Mouse (Mus musculus) MEL (cell line): ENCODE results near the gene Guf1. TPM values are rescaled to one million over a fixed set of nuclear protein-coding genes. Genes with fewer than 3 reads are reported as not detected.

Experiments used
- DNase-seq: peaks from one replicate; pipeline ENCODE4 v3.0.0; 2011; ENCODE audit warnings: low read depth, low spot score
- H3K27ac ChIP-seq: 2 replicates; pipeline ENCODE4 v1.5.1; 2012; ENCODE audit warnings: low read depth, mild to moderate bottlenecking, control low read depth, low read length, moderate library complexity; ENCODE audit not compliant: control insufficient read depth
- H3K27me3 ChIP-seq, 2 experiments: fragments of 150-350 bp in 1 of 2; sonication (generic) in 1 of 2; 2 replicates each; pipeline ENCODE4 v1.6.1; 2012; ENCODE audit warnings: low read length in 2 of 2, mild to moderate bottlenecking in 2 of 2, improper control_type of control experiment in 1 of 2, moderate library complexity in 1 of 2; ENCODE audit not compliant: insufficient read depth in 2 of 2, control insufficient read depth in 1 of 2
- H3K36me3 ChIP-seq, 2 experiments: 2 replicates each; pipeline ENCODE4 v1.6.1; 2012 to 2014; ENCODE audit warnings: low read length in 2 of 2, improper control_type of control experiment in 1 of 2, inconsistent platforms in 1 of 2, mild to moderate bottlenecking in 1 of 2; ENCODE audit not compliant: insufficient read depth in 2 of 2, control insufficient read depth in 1 of 2
- H3K4me1 ChIP-seq, 2 experiments: fragments of 150-350 bp in 1 of 2; sonication (generic) in 1 of 2; 2 replicates each; pipeline ENCODE4 v1.6.1; 2012; ENCODE audit warnings: low read length in 2 of 2, improper control_type of control experiment in 1 of 2, mild to moderate bottlenecking in 1 of 2; ENCODE audit not compliant: insufficient read depth in 2 of 2, control insufficient read depth in 1 of 2
- H3K4me3 ChIP-seq, 2 experiments: fragments of 150-350 bp in 1 of 2; sonication (generic) in 1 of 2; 2 replicates each; pipeline ENCODE4 v1.5.1; 2012; ENCODE audit warnings: low read depth in 2 of 2, low read length in 2 of 2, mild to moderate bottlenecking in 2 of 2, moderate library complexity in 2 of 2, control low read depth in 1 of 2, improper control_type of control experiment in 1 of 2; ENCODE audit not compliant: control insufficient read depth in 1 of 2, insufficient read depth in 1 of 2
- H3K79me2 ChIP-seq: 2 replicates; pipeline ENCODE4 v1.6.1; 2012; ENCODE audit warnings: mild to moderate bottlenecking, low read length, moderate library complexity; ENCODE audit not compliant: control insufficient read depth, poor library complexity, insufficient read depth
- H3K9ac ChIP-seq: 2 replicates; pipeline ENCODE4 v1.6.1; 2012; ENCODE audit warnings: low read depth, mild to moderate bottlenecking, control low read depth, low read length, moderate library complexity; ENCODE audit not compliant: control insufficient read depth, poor library complexity, severe bottlenecking
- H3K9me3 ChIP-seq: fragments of 150-350 bp; sonication (generic); replicated peaks from 2 replicates; pipeline ENCODE4 v1.6.1; 2012; ENCODE audit warnings: mild to moderate bottlenecking, low read length, improper control_type of control experiment, moderate library complexity; ENCODE audit not compliant: insufficient read depth
- BHLHE40 ChIP-seq: IDR thresholded peaks from 2 replicates; pipeline ENCODE4 v1.6.1; 2012; ENCODE audit warnings: low read depth, mild to moderate bottlenecking, inconsistent platforms, low read length, improper control_type of control experiment, borderline replicate concordance
- CHD1 ChIP-seq: IDR thresholded peaks from 2 replicates; pipeline ENCODE4 v1.6.1; 2012; ENCODE audit warnings: low read depth, mild to moderate bottlenecking, inconsistent platforms, low read length, improper control_type of control experiment
- CTCF ChIP-seq, 3 experiments: IDR thresholded peaks in 2 of 3; conservative IDR thresholded peaks in 1 of 3; 2 replicates each; pipeline ENCODE4 v1.5.1; 2011 to 2012; ENCODE audit warnings: low read length in 3 of 3, low read depth in 2 of 3, mild to moderate bottlenecking in 2 of 3, improper control_type of control experiment in 1 of 3, inconsistent platforms in 1 of 3, mixed read lengths in 1 of 3, moderate library complexity in 1 of 3; ENCODE audit not compliant: control insufficient read depth in 1 of 3, insufficient read depth in 1 of 3, poor library complexity in 1 of 3, severe bottlenecking in 1 of 3
- E2F4 ChIP-seq: IDR thresholded peaks from 2 replicates; pipeline ENCODE4 v1.6.1; 2011; ENCODE audit warnings: low read depth, low read length, improper control_type of control experiment, borderline replicate concordance
- EP300 ChIP-seq, 2 experiments: IDR thresholded peaks; 2 replicates each; pipeline ENCODE4 v1.6.1; 2011; ENCODE audit warnings: improper control_type of control experiment in 2 of 2, low read length in 2 of 2, low read depth in 1 of 2, mild to moderate bottlenecking in 1 of 2
- GATA1 ChIP-seq: IDR thresholded peaks from 2 replicates; pipeline ENCODE4 v1.6.1; 2011; ENCODE audit warnings: low read depth, low read length, improper control_type of control experiment
- HCFC1 ChIP-seq: IDR thresholded peaks from 2 replicates; pipeline ENCODE4 v1.6.1; 2012; ENCODE audit warnings: low read depth, mild to moderate bottlenecking, inconsistent platforms, low read length, improper control_type of control experiment, moderate library complexity
- KAT2A ChIP-seq: conservative IDR thresholded peaks from 2 replicates; pipeline ENCODE4 v1.6.1; 2012; ENCODE audit warnings: low read depth, low read length, improper control_type of control experiment, inconsistent platforms
- MAZ ChIP-seq: IDR thresholded peaks from 2 replicates; pipeline ENCODE4 v1.6.1; 2012; ENCODE audit warnings: low read depth, mild to moderate bottlenecking, inconsistent platforms, low read length, improper control_type of control experiment
- MEF2A ChIP-seq: IDR thresholded peaks from 2 replicates; pipeline ENCODE4 v1.6.1; 2014; ENCODE audit warnings: low read depth, mild to moderate bottlenecking, inconsistent platforms, low read length, improper control_type of control experiment; ENCODE audit not compliant: poor library complexity, insufficient replicate concordance, severe bottlenecking; ENCODE audit errors: extremely low read depth
- MXI1 ChIP-seq: IDR thresholded peaks from 2 replicates; pipeline ENCODE4 v1.6.1; 2011; ENCODE audit warnings: mild to moderate bottlenecking, low read depth, low read length, improper control_type of control experiment
- MYC ChIP-seq: IDR thresholded peaks from 2 replicates; pipeline ENCODE4 v1.6.1; 2011; ENCODE audit warnings: low read depth, mild to moderate bottlenecking, low read length, improper control_type of control experiment, moderate library complexity
- NELFE ChIP-seq: IDR thresholded peaks from 2 replicates; pipeline ENCODE4 v1.6.1; 2011; ENCODE audit warnings: low read depth, low read length, improper control_type of control experiment
- POLR2A ChIP-seq, 2 experiments: IDR thresholded peaks; 2 replicates each; pipeline ENCODE4 v1.6.1; 2011 to 2012; ENCODE audit warnings: low read length in 2 of 2, mild to moderate bottlenecking in 2 of 2, control low read depth in 1 of 2, improper control_type of control experiment in 1 of 2, low read depth in 1 of 2, moderate library complexity in 1 of 2; ENCODE audit not compliant: control insufficient read depth in 1 of 2, insufficient read depth in 1 of 2, poor library complexity in 1 of 2
- SIN3A ChIP-seq: IDR thresholded peaks from 2 replicates; pipeline ENCODE4 v1.6.1; 2012; ENCODE audit warnings: low read length, improper control_type of control experiment, inconsistent platforms
- SMC3 ChIP-seq: IDR thresholded peaks from 2 replicates; pipeline ENCODE4 v1.6.1; 2011; ENCODE audit warnings: low read depth, low read length, improper control_type of control experiment
- TCF12 ChIP-seq: IDR thresholded peaks from 2 replicates; pipeline ENCODE4 v1.6.1; 2014; ENCODE audit warnings: low read depth, mild to moderate bottlenecking, inconsistent platforms, low read length, improper control_type of control experiment, moderate library complexity
- UBTF ChIP-seq: IDR thresholded peaks from 2 replicates; pipeline ENCODE4 v1.6.1; 2012; ENCODE audit warnings: low read depth, mild to moderate bottlenecking, inconsistent platforms, low read length, improper control_type of control experiment, moderate library complexity, borderline replicate concordance; ENCODE audit not compliant: insufficient read depth
- USF2 ChIP-seq, 2 experiments: IDR thresholded peaks; 2 replicates each; pipeline ENCODE4 v1.6.1; 2011 to 2012; ENCODE audit warnings: improper control_type of control experiment in 2 of 2, low read length in 2 of 2, borderline replicate concordance in 1 of 2, inconsistent platforms in 1 of 2, low read depth in 1 of 2, mild to moderate bottlenecking in 1 of 2; ENCODE audit not compliant: insufficient read depth in 1 of 2
- ZC3H11A ChIP-seq: IDR thresholded peaks from 2 replicates; pipeline ENCODE4 v1.6.1; 2012; ENCODE audit warnings: low read depth, mild to moderate bottlenecking, inconsistent platforms, low read length, improper control_type of control experiment
- ZNF384 ChIP-seq: IDR thresholded peaks from 2 replicates; pipeline ENCODE4 v1.6.1; 2012; ENCODE audit warnings: low read depth, mild to moderate bottlenecking, inconsistent platforms, low read length, improper control_type of control experiment
- polyA plus RNA-seq, 2 experiments: library from polyadenylated mRNA; stranded (reverse) in 1 of 2; unstranded in 1 of 2; fragments of >175 nt in 1 of 2; fragments of >200 nt in 1 of 2; gene quantifications; 2 replicates each; pipeline versions ENCODE4 v1.2.1 to v1.2.4; 2012; ENCODE audit warnings: low replicate concordance in 2 of 2, low read depth in 1 of 2; ENCODE audit not compliant: insufficient read length in 2 of 2, insufficient read depth in 1 of 2, missing spikeins in 1 of 2
- total RNA-seq: library from RNA; depleted of rRNA; stranded (reverse); fragments of 300-350 nt; gene quantifications from 2 replicates; pipeline ENCODE4 v1.2.3, GENCODE M21; 2012

The Guf1 gene
- total and polyA plus RNA-seq, 3 experiments, result 19.1 to 21.2 TPM; not detected in 1

DNA sequence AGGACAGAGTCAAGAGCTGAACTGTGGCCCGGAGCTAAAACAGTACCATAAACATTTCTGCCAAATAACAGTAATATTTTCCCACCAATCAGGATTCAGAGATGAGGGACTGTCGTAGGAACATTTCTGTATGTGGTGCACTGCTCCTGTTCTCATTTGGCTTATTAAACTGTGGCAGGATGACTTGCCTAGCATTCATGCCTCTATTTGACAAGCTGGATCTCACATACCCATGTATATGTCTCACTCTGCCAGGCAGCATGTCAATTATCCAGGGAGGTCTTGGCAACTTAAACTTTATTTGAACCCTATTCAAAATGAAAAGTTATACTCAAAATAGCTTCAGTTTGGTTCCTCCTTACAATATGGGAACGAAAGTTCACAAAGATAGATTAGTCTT, 49.7 kb upstream of the Guf1 start:
- Histone ChIP-seq H3K4me1 (no peaks in the 10 kb centered on the region), H3K27me3 (no peaks in the 10 kb centered on the region), H3K27ac (no peak overlapping the region), H3K36me3 (no peaks in the 10 kb centered on the region), H3K9ac (no peak overlapping the region), H3K4me3 (no peak overlapping the region), H3K9me3 (no peaks in the 10 kb centered on the region), H3K79me2 (no peaks in the 10 kb centered on the region)
- DNase-seq, result no peak
- TF ChIP-seq SMC3 (no peak), CHD1 (no peak), E2F4 (no peak), GATA1 (no peak), CTCF (IDR thresholded peaks at IDR 0.05 in 2 of 3, conservative IDR thresholded peaks at IDR 0.05 in 1 of 3; ENCODE audit: control insufficient read depth in 1 of 3, insufficient read depth in 1 of 3, low read depth in 2 of 3, low read length in 3 of 3, poor library complexity in 1 of 3, severe bottlenecking in 1 of 3) (no peak), HCFC1 (no peak), MYC (no peak), BHLHE40 (no peak), MAZ (no peak), SIN3A (no peak), NELFE (no peak), USF2 (IDR thresholded peaks at IDR 0.05; ENCODE audit: borderline replicate concordance in 1 of 2, insufficient read depth in 1 of 2, low read depth in 1 of 2, low read length in 2 of 2) (no peak)

DNA sequence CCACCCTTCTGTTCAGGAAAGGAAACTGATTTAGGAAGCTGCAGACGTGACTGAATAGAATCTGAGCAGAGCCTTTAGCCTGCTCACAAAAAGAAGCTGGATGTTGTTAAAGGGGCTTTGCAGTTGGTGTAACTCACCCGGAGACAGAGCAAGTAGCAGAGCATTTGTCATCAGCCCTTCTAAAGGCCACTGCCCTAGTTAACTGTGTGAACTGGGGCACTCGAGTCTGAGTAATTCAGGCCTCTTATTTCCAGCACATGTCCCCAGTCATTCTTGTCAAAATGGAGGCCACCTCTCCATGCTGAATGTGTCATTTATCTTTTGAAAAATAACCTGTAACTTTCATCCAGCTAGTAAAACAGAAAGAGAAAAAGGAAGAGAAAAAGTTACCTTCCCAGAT, 45.1 kb upstream of the Guf1 start:
- TF ChIP-seq SMC3, result no peak
- no peak for TF ChIP-seq MXI1

DNA sequence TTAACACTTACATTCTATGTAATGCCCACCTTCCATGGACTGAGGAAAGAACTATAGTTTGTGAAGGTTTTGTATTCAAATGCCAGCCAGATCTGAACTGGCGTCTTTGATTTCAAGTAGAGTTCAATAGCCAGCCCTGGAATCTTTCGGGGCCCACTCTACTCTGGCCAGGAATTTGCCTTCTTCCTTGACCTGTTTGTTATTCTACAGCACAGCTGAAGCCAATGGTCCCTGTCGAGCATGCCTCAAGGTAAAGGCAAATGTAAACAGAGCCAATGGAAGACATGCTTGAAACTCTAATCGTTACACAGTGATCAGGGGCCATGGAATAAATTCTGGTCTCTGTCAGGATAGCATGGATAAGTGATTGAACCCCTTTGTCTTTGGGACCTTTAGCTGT, 44.5 kb upstream of the Guf1 start:
- Histone ChIP-seq H3K36me3 (no peaks in the 10 kb centered on the region), H3K27me3 (no peaks in the 10 kb centered on the region), H3K27ac (no peak overlapping the region), H3K9ac (no peak overlapping the region), H3K4me1 (no peaks in the 10 kb centered on the region), H3K9me3 (no peaks in the 10 kb centered on the region), H3K4me3 (no peak overlapping the region), H3K79me2 (no peaks in the 10 kb centered on the region)
- no peak for DNase-seq
- no peak for TF ChIP-seq USF2 (IDR thresholded peaks at IDR 0.05; ENCODE audit: borderline replicate concordance in 1 of 2, insufficient read depth in 1 of 2, low read depth in 1 of 2, low read length in 2 of 2)
- no peak for TF ChIP-seq SIN3A
- TF ChIP-seq ZNF384, result no peak
- TF ChIP-seq ZC3H11A, result no peak
- TF ChIP-seq MEF2A, result no peak
- no peak for TF ChIP-seq CHD1
- TF ChIP-seq MXI1, result no peak
- no peak for TF ChIP-seq KAT2A
- no peak for TF ChIP-seq TCF12
- TF ChIP-seq MYC, result no peak
- TF ChIP-seq NELFE, result no peak
- no peak for TF ChIP-seq UBTF
- TF ChIP-seq EP300 (IDR thresholded peaks at IDR 0.05; ENCODE audit: low read depth in 1 of 2, low read length in 2 of 2), result no peak
- no peak for TF ChIP-seq POLR2A (IDR thresholded peaks at IDR 0.05; ENCODE audit: control insufficient read depth in 1 of 2, insufficient read depth in 1 of 2, low read depth in 1 of 2, low read length in 2 of 2, poor library complexity in 1 of 2)

More for the DNA sequence above, 45.1 kb upstream of the Guf1 start:
- Histone ChIP-seq H3K9ac (no peak overlapping the region), H3K27me3 (no peaks in the 10 kb centered on the region), H3K36me3 (no peaks in the 10 kb centered on the region), H3K9me3 (no peaks in the 10 kb centered on the region), H3K79me2 (no peaks in the 10 kb centered on the region), H3K27ac (no peak overlapping the region), H3K4me1 (no peaks in the 10 kb centered on the region), H3K4me3 (no peak overlapping the region)
- no peak for DNase-seq
